Mouse (Mus musculus): ENCODE data around the gene Gsg1l2. TPM values are rescaled to one million over a fixed set of nuclear protein-coding genes. Genes with fewer than 3 reads are reported as not detected.

Gene Gsg1l2
- polyA plus RNA-seq, 1 experiment from 2014 or later = not detected

DNA sequence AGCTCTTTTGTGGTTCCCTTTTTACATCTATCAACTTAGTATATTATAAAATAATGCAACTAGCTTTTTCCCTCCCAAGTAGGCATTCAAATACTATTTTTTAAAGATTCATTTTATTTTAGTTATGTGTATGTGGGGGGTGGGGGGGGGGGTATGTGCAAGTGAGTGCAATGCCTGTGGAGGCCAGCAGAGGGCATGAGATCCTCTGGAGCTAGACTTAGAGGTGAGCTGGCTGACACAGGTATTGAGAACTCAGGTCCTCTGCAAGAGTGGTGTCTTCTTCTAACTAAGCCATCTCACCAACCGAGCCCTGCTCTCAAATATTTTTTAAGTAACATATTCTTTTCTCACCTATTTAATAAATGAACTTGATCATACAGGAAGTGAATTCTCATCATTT lies 31.1 kb downstream of the Gsg1l2 start:
- Histone ChIP-seq H3K27me3 (replicated peaks; ENCODE audit: control insufficient read depth, insufficient read depth, low read length) (no peaks in the 10 kb centered on the region), H3K4me2 (no peak overlapping the region), H3K9ac (ENCODE audit: low read depth, low read length) (no peak overlapping the region), H3K9me3 (ENCODE audit: control insufficient read depth, low read length) (no peaks in the 10 kb centered on the region), H3K4me1 (replicated peaks; ENCODE audit: control insufficient read depth, insufficient read depth, low read length) (no peaks in the 10 kb centered on the region), H3K4me3 (ENCODE audit: low read depth, low read length) (no peak overlapping the region), H3K27ac (ENCODE audit: low read depth, low read length) (no peak overlapping the region), H3K36me3 (ENCODE audit: control insufficient read depth, insufficient read depth, low read length) (no peaks in the 10 kb centered on the region)
- WGBS = 89% methylated on average over 1 of the region's 1 CpGs
- DNase-seq (ENCODE audit: low spot score) (no peak), ATAC-seq (replicated peaks; ENCODE audit: low FRiP score) (no peak)

DNA sequence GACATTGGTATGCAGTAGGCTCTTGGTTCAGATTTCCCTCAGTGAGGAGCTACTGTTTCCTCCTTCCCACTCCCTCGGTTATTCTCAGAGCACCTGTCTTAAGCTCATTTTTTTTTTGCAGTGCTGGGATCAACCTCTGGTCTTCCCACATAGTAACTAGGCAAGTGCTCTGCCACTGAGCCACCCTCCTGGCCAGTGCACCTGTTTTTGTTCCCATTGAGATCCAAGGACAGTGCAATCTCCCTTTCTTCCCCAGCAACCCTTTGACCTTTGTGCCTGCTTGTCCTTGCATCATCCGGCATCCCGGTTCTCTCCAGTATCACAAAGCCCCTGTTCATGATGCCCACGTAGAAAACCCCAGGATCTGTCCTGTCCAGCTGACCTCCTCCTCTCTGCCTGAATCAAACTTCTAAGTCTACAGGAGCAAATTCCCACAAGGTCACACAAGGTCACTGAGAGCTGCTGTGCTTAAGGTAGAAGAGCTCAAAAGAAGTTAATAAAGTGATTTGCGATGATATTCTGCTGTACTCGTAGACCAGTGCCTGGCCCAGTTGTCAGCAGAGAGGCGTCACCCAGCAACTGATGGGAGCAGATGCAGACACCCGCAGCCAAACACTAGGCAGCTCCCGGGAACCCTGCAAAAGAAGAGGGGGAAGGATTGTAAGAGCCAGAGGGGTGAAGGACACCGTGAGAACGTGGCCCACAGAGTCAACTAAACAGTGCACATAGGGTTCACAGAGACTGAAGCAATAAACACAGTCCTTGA lies 32.6 kb downstream of the Gsg1l2 start:
- Histone ChIP-seq H3K9me3 (ENCODE audit: control insufficient read depth, low read length) (no peaks in the 10 kb centered on the region), H3K36me3 (ENCODE audit: control insufficient read depth, insufficient read depth, low read length) (no peaks in the 10 kb centered on the region), H3K4me3 (ENCODE audit: low read depth, low read length) (no peak overlapping the region), H3K4me2 (no peak overlapping the region), H3K27ac (ENCODE audit: low read depth, low read length) (no peak overlapping the region), H3K4me1 (replicated peaks; ENCODE audit: control insufficient read depth, insufficient read depth, low read length) (no peaks in the 10 kb centered on the region), H3K9ac (ENCODE audit: low read depth, low read length) (no peak overlapping the region), H3K27me3 (replicated peaks; ENCODE audit: control insufficient read depth, insufficient read depth, low read length) (no peaks in the 10 kb centered on the region)
- ATAC-seq (replicated peaks; ENCODE audit: low FRiP score) = no peak
- no peak for DNase-seq (ENCODE audit: low spot score)
- WGBS = 80% methylated on average over 11 of the region's 11 CpGs

DNA sequence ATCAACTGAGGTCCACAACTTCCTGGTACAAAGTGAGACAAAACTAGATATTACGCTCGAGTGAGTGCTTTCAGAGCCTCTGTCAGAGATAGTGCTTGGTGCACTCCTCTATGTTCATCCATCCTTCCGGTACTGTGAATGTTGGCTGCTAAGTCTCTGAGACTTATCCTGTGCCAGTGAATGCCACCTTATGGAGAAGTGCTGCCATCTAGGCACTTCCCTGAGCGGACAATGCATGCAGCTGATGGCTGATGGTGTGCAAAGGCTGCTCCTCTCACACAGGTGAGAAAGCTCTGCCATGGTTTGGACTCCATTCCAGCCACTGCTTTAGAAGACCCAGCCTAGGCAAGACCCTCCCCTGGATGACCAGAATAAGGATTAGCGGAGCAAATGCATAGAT lies 33.6 kb downstream of the Gsg1l2 start:
- Histone ChIP-seq H3K4me2 (no peak overlapping the region), H3K4me1 (replicated peaks; ENCODE audit: control insufficient read depth, insufficient read depth, low read length) (no peaks in the 10 kb centered on the region), H3K27me3 (replicated peaks; ENCODE audit: control insufficient read depth, insufficient read depth, low read length) (no peaks in the 10 kb centered on the region), H3K36me3 (ENCODE audit: control insufficient read depth, insufficient read depth, low read length) (no peaks in the 10 kb centered on the region), H3K4me3 (ENCODE audit: low read depth, low read length) (no peak overlapping the region), H3K27ac (ENCODE audit: low read depth, low read length) (no peak overlapping the region), H3K9me3 (ENCODE audit: control insufficient read depth, low read length) (no peaks in the 10 kb centered on the region), H3K9ac (ENCODE audit: low read depth, low read length) (no peak overlapping the region)
- no peak for ATAC-seq (replicated peaks; ENCODE audit: low FRiP score)
- WGBS = 63% methylated on average over 5 of the region's 5 CpGs
- no peak for DNase-seq (ENCODE audit: low spot score)

DNA sequence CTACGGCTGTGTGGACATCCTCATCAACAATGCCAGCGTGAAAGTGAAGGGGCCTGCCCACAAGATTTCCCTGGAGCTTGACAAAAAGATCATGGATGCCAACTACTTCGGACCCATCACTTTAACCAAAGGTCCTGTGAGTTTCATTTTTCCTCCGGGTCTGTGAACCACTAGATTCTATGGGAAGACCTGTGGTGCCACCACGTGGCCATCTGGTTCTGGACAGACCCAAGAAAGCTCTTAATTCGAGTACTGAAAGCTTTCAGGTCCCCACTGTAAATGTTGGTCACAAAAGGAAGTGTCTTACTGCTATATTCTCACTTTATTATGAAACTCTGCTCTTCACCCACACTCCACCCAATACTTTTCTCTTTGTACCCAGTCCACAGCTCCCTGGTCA lies 37.1 kb downstream of the Gsg1l2 start:
- H3K9me3 ChIP-seq (ENCODE audit: control insufficient read depth, low read length) = no peaks in the 10 kb centered on the region
- H3K4me2 ChIP-seq = no peak overlapping the region
- DNase-seq (ENCODE audit: low spot score) (no peak), ATAC-seq (replicated peaks; ENCODE audit: low FRiP score) (no peak)
- H3K36me3 ChIP-seq (ENCODE audit: control insufficient read depth, insufficient read depth, low read length) = no peaks in the 10 kb centered on the region
- no peak overlapping the region for H3K4me3 ChIP-seq (ENCODE audit: low read depth, low read length)
- 69% methylated on average over 6 of the region's 6 CpGs for WGBS
- no peaks in the 10 kb centered on the region for H3K27me3 ChIP-seq (replicated peaks; ENCODE audit: control insufficient read depth, insufficient read depth, low read length)
- H3K27ac ChIP-seq (ENCODE audit: low read depth, low read length) = no peak overlapping the region
- H3K4me1 ChIP-seq (replicated peaks; ENCODE audit: control insufficient read depth, insufficient read depth, low read length) = no peaks in the 10 kb centered on the region
- H3K9ac ChIP-seq (ENCODE audit: low read depth, low read length) = no peak overlapping the region

DNA sequence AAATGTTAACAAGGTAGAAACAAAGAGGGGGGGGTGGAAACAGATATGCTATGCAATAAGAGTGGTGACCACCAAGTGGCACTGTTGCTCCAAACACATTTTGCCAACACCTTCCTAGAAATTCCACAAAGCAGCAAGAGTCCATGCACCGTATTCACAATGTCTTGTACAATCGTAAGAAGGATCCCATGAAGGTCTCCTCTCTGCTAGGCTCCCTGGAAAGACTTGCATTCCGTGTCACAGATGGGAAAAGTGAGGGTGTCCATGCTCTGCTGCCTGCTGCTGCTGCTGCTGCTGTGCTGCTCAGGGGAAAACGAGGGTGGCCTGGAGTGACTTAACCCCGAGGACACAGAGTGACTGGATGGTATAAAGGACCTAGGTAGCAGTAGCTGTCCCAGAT lies 45.2 kb downstream of the Gsg1l2 start:
- DNase-seq (ENCODE audit: low spot score) = no peak

DNA sequence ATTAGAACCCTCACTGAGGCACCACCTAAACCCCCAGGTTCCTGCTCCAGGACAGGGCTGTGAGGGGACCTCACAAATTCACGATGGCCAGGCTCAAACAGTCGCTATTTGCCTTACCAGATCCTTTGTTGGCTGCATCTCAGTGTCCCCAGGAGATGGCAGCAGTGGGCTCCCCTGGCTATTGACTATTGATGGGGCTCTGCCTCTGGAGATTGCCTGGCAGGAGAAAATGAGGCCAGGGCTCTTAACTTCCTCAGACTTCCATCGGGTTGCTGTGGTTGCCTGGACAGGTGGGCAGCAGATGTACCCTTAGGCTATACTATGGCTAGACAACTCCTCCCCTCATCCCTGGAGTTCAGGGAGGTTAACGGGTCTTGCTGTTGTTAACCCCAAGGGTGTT lies 45.8 kb downstream of the Gsg1l2 start:
- Histone ChIP-seq H3K4me2 (no peak overlapping the region), H3K36me3 (ENCODE audit: control insufficient read depth, insufficient read depth, low read length) (no peaks in the 10 kb centered on the region), H3K9ac (ENCODE audit: low read depth, low read length) (no peak overlapping the region), H3K4me3 (ENCODE audit: low read depth, low read length) (no peak overlapping the region), H3K27ac (ENCODE audit: low read depth, low read length) (no peak overlapping the region), H3K27me3 (replicated peaks; ENCODE audit: control insufficient read depth, insufficient read depth, low read length) (no peaks in the 10 kb centered on the region), H3K9me3 (ENCODE audit: control insufficient read depth, low read length) (no peaks in the 10 kb centered on the region), H3K4me1 (replicated peaks; ENCODE audit: control insufficient read depth, insufficient read depth, low read length) (no peaks in the 10 kb centered on the region)
- DNase-seq (ENCODE audit: low spot score) (peak; percentile 36), ATAC-seq (replicated peaks; ENCODE audit: low FRiP score) (no peak)
- 30% methylated on average over 4 of the region's 4 CpGs for WGBS

More for the DNA sequence above, 45.2 kb downstream of the Gsg1l2 start:
- Histone ChIP-seq H3K9me3 (ENCODE audit: control insufficient read depth, low read length) (no peaks in the 10 kb centered on the region), H3K4me3 (ENCODE audit: low read depth, low read length) (no peak overlapping the region), H3K36me3 (ENCODE audit: control insufficient read depth, insufficient read depth, low read length) (no peaks in the 10 kb centered on the region), H3K9ac (ENCODE audit: low read depth, low read length) (no peak overlapping the region), H3K27me3 (replicated peaks; ENCODE audit: control insufficient read depth, insufficient read depth, low read length) (no peaks in the 10 kb centered on the region), H3K4me2 (no peak overlapping the region), H3K27ac (ENCODE audit: low read depth, low read length) (no peak overlapping the region), H3K4me1 (replicated peaks; ENCODE audit: control insufficient read depth, insufficient read depth, low read length) (no peaks in the 10 kb centered on the region)
- no peak for ATAC-seq (replicated peaks; ENCODE audit: low FRiP score)
- WGBS = 20% methylated on average over 5 of the region's 5 CpGs

DNA sequence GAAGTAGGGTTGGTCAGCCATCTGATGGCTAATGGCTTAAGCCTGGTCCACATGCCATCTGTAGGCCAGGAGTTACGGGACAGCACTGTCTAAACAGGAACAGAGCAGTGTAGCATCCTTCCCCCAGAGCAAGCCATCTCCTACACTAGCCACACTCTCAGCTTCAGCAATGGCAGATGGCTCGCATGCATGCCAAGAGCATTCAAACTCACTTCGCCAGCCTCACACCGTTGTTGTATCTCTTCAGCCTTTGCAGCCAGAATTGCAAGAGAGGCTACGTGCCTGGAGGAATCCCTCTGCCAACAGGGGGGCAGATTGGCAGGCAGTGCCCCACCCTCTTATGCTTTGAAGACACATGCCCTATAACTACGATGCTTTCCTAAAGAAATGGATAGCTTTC lies 47.2 kb downstream of the Gsg1l2 start:
- H3K27ac ChIP-seq (ENCODE audit: low read depth, low read length) = no peak overlapping the region
- no peak overlapping the region for H3K4me2 ChIP-seq
- H3K4me1 ChIP-seq (replicated peaks; ENCODE audit: control insufficient read depth, insufficient read depth, low read length) = no peaks in the 10 kb centered on the region
- no peaks in the 10 kb centered on the region for H3K9me3 ChIP-seq (ENCODE audit: control insufficient read depth, low read length)
- no peak overlapping the region for H3K4me3 ChIP-seq (ENCODE audit: low read depth, low read length)
- no peak for DNase-seq (ENCODE audit: low spot score)
- no peaks in the 10 kb centered on the region for H3K36me3 ChIP-seq (ENCODE audit: control insufficient read depth, insufficient read depth, low read length)
- no peak overlapping the region for H3K9ac ChIP-seq (ENCODE audit: low read depth, low read length)
- ATAC-seq (replicated peaks; ENCODE audit: low FRiP score) = no peak
- H3K27me3 ChIP-seq (replicated peaks; ENCODE audit: control insufficient read depth, insufficient read depth, low read length) = no peaks in the 10 kb centered on the region
- 86% methylated on average over 6 of the region's 6 CpGs for WGBS

DNA sequence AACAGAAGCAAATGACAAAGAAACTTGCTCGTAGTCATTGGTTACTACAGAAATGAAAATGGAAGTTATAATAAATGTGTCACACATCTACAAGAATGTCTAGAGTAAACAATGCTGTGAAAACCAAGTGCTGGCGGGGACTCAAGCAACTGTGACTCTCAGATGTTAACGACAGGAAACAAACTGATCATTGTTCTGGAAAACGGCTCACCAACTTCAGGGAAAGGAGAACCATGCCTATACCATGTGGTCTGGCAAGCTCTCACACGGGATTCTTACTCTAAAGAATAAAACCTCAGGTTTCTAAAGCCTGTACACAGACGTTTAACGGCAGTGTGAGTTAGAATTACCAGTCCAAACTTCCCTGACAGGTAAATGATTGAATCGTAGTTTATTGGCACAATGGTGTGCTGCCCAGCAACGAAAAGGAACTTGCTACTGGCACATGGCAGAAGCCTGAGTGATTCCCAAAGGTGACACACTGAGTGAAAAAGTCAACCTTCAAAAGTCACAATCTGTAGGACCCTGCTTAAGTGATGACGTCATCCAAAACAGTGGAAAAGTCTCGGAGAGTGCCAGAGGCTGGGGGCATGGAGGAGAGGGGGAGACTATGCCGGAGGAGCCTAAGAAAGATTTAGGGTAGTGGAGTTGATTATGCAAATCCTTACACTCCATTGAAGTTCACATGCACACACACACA lies 54.1 kb downstream of the Gsg1l2 start:
- no peak overlapping the region for H3K9ac ChIP-seq (ENCODE audit: low read depth, low read length)
- H3K9me3 ChIP-seq (ENCODE audit: control insufficient read depth, low read length) = no peaks in the 10 kb centered on the region
- no peaks in the 10 kb centered on the region for H3K27me3 ChIP-seq (replicated peaks; ENCODE audit: control insufficient read depth, insufficient read depth, low read length)
- no peaks in the 10 kb centered on the region for H3K4me1 ChIP-seq (replicated peaks; ENCODE audit: control insufficient read depth, insufficient read depth, low read length)
- WGBS = 56% methylated on average over 12 of the region's 12 CpGs
- ATAC-seq (replicated peaks; ENCODE audit: low FRiP score) (no peak), DNase-seq (ENCODE audit: low spot score) (no peak)
- H3K4me3 ChIP-seq (ENCODE audit: low read depth, low read length) = no peak overlapping the region
- H3K4me2 ChIP-seq = no peak overlapping the region
- H3K27ac ChIP-seq (ENCODE audit: low read depth, low read length) = no peak overlapping the region
- H3K36me3 ChIP-seq (ENCODE audit: control insufficient read depth, insufficient read depth, low read length) = no peaks in the 10 kb centered on the region

DNA sequence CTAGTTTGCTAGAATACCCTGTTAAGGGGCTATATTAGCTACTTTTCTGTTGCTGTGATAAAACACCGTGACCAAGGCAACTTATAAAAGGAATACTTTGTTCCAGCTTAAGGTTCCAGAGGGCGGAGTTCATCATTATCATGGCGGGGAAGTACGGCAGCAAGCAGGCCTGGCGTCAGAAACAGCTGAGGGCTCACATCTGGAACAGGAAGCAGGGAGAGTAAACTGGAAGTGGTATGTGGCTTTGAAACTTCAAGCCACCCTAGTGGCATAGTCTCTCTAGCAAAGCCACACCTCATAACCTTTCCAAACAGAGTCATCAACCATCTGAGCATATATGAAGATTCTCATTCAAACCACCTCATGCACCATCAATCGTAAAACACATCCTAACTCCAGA lies 55.1 kb downstream of the Gsg1l2 start:
- DNase-seq (ENCODE audit: low spot score) (no peak), ATAC-seq (replicated peaks; ENCODE audit: low FRiP score) (no peak)
- Histone ChIP-seq H3K4me1 (replicated peaks; ENCODE audit: control insufficient read depth, insufficient read depth, low read length) (no peaks in the 10 kb centered on the region), H3K4me3 (ENCODE audit: low read depth, low read length) (no peak overlapping the region), H3K36me3 (ENCODE audit: control insufficient read depth, insufficient read depth, low read length) (no peaks in the 10 kb centered on the region), H3K27me3 (replicated peaks; ENCODE audit: control insufficient read depth, insufficient read depth, low read length) (no peaks in the 10 kb centered on the region), H3K27ac (ENCODE audit: low read depth, low read length) (no peak overlapping the region), H3K9ac (ENCODE audit: low read depth, low read length) (no peak overlapping the region), H3K4me2 (no peak overlapping the region), H3K9me3 (ENCODE audit: control insufficient read depth, low read length) (no peaks in the 10 kb centered on the region)
- 77% methylated on average over 6 of the region's 6 CpGs for WGBS
